Mouse (Mus musculus): ENCODE results near the gene Slc25a43.

Gene Slc25a43

DNA sequence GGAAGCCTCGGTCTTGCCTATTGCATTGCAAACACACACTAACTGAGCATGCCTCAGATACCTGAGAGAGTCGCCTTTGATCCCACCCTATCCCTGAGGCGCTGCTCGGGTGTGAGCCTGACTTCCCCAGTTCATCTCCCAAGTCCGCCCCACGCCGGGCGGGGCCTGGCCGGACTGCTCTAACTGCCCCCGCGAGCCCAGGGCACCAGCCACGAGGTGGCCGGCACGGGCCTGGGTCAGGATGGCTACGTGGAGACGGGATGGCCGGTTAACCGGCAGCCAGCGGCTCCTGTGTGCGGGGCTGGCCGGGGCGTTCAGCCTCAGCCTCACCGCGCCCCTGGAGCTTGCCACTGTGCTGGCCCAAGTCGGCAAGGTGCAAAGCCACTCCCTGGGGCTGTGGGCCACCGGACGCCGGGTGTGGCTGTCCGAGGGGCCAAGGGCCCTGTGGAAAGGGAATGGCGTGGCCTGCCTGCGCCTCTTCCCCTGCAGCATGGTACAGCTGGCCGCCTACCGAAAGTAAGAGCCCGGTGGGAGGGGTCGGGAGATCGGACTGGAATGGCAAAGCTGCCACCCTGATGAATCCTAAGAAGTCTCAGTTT, at the start of gene Slc25a43:
Gene Slc25a43, plus strand, starts transcription at position 157 of the 599 bp plus-strand sequence.
- DNase-seq (ENCODE audit: low spot score) = no peak

DNA sequence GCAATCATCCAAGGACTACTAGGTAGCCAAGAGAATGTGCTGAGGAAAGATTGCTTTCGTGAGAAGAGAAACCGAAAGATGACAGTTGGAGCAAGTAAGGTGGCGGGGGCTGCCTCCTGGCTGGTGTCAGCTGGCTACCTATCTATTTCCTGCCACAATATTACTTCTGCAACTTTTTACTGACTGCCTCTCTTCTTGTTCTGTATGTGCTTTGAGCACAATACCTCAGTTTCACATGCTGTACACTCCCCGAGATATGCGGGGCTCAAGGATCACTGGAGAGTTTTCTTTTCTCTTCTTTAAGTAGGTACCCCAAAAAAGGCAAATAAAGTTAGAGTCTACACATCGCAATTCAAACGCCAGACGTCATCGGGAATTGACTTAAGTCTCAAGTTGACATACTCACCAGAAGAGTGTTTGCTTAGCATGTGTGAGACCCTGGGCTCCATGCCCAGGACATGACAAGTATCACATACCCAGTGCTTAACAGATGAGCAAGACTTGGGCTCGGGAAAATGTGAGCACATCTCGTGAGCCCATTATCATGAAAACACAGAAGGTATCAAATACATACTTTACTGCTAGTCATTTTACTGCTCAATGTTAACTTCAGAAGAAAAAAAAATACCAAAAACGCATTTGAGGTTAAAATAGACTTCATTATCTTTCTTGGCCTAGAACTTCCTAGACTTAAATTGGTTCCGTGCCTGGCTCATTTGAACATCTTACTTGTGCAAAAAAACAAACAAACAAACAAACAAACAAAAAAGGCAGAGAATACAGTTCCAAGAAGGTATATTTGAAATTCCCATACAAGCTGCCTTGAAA, 3.1 kb upstream of the Slc25a43 start:
- DNase-seq (ENCODE audit: low spot score) = no peak

DNA sequence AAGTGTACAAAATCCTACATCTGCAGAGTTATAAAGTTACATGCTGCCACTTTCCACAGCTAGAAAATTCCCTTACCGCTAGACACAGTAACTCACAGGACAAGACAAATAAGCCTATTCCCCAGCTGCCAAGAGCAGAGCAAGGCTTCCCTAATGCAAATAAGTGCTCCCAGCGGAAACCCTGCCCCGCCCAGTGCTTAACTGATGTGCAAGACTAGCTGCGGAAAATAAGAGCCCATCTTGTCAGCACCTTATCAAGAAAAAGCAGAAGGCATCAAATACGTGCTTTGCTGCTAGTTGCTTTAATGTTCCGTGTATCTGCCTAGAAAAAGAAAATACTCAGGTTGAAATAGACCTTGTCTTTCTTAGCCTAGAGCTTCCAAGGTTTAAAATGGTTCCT, 2.2 kb upstream of the Slc25a43 start:
- no peak for DNase-seq (ENCODE audit: low spot score)

DNA sequence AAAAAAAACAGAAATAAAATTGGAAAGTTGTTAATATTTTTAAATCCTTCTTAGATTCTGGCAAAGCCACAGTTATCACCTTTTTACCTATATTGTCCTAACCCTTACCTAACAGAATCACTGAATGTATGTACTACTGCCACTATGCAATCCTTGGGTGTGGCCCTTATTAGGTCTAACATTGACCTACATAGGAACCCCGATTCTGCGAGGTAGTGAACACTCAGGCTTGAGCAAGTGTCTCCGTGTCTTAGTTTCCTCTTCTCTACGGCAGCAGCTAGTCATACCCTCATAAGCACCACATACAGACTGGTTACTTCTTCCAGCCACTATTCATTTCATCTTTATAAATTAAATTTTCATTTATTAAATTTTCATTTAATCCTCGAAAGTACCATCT, 715 bp upstream of the Slc25a43 start:
- DNase-seq (ENCODE audit: low spot score) = no peak

DNA sequence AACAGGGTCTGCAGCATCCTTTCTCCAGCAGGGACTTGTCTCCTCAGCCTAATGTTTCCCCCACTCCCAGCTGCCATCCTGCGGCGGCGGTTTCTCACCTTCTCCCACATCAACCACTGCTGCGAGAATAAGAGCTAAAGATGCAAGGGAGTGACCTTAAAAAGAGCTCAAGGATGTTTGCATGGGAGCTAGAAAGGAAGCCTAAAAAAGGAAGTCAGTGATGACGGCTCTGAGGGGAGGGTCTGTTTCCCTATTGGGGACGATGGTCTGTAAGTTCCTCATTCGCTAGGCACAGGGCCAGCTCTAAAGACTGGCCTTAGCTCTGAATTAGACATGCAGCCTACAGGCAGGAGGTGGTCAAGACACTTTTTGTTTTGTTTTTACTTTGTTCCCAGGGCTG, 1.3 kb downstream of the Slc25a43 start:
- no peak for DNase-seq (ENCODE audit: low spot score)

GRCm38 (mm10) chrX:36745333-36745732, 1.9 kb downstream of the Slc25a43 start:
- DNase-seq (ENCODE audit: low spot score) = no peak

GRCm38 (mm10) chrX:36746789-36747188, 3.3 kb downstream of the Slc25a43 start:
- no peak for DNase-seq (ENCODE audit: low spot score)

- no peak for DNase-seq (ENCODE audit: low spot score)
These were observed 5.1 kb downstream of the Slc25a43 start for GRCm38 (mm10) chrX:36748573-36748972.

GRCm38 (mm10) chrX:36749281-36749785, 5.9 kb downstream of the Slc25a43 start:
- DNase-seq (ENCODE audit: low spot score) = no peak

DNA sequence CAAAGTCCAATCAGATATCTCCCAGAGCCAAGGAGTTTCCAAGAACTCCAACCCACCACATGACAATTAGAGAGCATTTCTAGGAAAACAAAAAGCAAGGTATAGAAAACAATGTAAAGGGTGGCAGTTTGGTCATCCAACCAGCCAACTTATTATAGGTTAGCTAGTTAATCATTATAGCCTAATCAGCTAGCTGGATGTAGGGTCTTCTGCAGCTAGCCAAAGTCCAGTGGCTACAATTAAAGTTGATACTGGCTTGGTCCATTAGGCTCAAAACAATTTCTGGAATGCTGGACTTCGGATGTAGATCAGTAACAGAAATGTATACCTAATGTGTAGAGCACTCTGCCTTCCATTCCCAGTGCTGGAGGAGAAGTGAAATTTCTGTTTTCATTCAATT, 7.1 kb downstream of the Slc25a43 start:
- no peak for DNase-seq (ENCODE audit: low spot score)

- no peak for DNase-seq (ENCODE audit: low spot score)
These were observed 9.1 kb downstream of the Slc25a43 start for GRCm38 (mm10) chrX:36752586-36752985.

DNA sequence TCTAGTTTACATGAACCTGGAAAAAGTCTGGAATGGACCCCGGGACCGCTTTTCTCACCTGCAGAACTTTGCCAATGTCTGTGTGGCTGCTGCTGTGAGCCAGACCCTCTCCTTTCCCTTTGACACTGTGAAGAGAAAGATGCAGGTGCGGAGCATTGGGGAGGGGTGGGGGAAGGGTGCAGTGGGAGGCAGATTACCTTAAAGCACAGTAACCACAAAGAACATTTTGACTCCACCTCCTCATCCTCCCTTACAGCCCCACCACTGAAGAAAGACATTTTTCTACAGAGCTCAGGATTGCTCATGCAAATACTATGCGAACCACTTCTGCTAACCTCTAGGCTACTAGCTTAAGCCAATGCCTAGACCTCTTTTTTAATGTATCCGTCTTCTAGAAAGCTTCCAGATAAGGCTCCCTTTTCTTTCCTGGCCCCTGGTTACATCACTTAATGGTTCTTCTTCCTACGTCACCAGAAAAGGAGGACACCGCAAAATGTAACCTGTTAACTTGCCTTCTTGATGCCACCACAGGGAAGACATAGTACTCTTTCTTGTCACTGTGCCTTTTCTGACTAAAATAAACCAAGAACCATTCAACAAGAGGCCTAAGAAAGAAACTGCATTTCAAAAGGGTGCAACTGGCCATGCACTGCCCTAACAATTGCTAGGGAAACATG, 14.5 kb downstream of the Slc25a43 start:
- no peak for DNase-seq (ENCODE audit: low spot score)

DNA sequence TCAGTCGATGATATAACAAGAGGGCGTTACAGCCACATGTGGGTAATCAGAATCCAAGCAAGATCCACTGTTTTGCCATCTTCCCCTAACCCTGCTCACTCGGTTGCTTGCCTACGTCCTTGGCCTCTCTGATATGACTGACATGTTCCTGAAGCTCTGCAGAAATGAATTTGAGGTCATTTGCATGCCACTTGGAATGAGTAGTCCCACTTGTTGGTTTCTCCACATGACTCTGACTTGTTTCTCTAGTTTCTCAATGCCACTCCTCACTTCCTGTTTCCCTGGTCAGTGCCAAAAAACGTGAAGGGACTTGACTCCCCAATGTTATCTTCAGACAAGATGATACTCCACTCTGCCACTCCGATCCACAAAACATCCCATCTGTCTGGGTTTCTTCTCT, 15.1 kb downstream of the Slc25a43 start:
- DNase-seq (ENCODE audit: low spot score) = no peak

DNA sequence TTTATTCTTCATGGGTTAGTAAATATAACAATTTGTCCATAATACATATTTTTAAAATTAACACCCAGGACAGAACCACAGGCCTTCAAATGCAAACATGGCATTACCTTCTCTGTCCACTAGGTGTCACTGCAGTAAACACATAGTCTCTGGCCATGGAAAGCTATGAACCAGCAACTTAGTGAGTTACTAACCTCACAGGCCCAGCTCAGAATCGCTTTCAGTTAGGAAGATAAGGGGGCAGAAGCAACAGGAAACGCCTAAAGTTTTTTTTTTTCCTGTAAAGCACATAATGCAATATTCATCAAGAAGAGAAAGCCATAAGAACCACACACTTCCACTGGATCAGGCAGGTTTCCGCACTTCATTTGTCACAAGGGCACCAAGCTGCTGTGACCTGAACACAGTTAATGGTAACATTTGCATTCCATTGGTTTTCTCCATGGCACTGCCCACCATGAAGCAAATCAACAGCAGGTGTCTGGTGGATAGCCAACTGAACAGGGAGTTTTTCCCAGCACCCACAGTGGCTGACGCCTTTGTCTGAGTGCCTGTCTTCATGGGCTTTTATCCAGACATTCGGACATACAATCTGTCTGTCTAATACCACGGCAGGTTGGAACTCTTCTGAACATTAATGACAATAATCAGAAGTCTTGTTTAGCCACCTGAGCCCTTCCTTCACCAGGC, 17.6 kb downstream of the Slc25a43 start:
- DNase-seq (ENCODE audit: low spot score) = peak; percentile 56

- DNase-seq (ENCODE audit: low spot score) = no peak
These were observed 18.8 kb downstream of the Slc25a43 start for GRCm38 (mm10) chrX:36762289-36762688.

- DNase-seq (ENCODE audit: low spot score) = no peak
These were observed 19.4 kb downstream of the Slc25a43 start for GRCm38 (mm10) chrX:36762894-36763293.

DNA sequence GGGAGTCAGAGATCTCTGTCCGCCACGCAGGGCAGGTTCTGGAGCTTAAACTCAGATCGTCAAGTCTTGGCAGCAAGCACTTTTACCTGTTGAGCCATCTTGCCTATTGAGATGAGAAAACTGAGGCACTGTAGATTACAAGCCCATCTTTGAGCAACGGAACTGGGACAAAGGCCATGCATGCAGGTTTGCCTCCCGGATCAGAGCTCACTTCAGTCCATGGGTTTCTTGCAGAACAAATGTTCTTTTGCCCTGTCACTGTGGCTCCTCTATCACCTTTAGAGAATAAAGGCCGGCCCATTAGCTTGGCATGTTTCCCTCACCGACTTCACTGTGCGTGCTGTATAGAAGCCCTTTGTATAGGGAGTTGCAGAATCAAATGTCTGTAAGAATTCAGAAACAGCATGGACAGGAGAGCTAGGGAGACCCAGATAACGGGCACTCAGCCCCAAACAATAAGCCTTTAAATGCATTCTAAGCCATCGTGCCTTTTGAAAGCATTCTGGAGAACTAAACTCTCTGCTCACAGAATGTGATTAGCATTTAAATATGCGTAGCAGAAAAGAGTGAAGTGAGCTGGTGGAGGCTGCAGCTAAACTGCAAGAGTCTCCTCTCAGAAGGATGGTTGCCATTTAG, 20.0 kb downstream of the Slc25a43 start:
- no peak for DNase-seq (ENCODE audit: low spot score)

GRCm38 (mm10) chrX:36763934-36764317, 20.5 kb downstream of the Slc25a43 start:
- DNase-seq (ENCODE audit: low spot score) = no peak

DNA sequence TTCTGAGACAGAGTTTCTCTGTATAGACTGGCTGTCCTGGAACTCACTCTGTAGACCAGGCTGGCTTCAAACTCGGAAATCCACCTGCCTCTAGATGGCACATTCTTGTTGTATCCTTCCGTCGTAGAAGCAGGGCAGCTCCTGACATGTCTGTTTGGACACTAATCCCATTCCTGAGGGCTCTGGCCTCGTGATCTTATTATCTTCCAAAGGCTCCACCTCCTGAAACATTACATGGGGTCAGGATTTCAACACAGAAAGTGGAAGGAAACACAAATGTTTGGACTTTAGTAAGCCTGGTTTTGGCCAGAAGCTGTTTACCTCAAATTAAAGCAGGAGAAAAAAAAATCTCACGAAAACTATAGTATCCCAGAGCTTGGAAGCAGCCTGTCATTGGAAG, 23.9 kb downstream of the Slc25a43 start:
- no peak for DNase-seq (ENCODE audit: low spot score)

GRCm38 (mm10) chrX:36772591-36772990, 29.1 kb downstream of the Slc25a43 start:
- no peak for DNase-seq (ENCODE audit: low spot score)

GRCm38 (mm10) chrX:36775520-36775919, 32.1 kb downstream of the Slc25a43 start:
- no peak for DNase-seq (ENCODE audit: low spot score)

DNA sequence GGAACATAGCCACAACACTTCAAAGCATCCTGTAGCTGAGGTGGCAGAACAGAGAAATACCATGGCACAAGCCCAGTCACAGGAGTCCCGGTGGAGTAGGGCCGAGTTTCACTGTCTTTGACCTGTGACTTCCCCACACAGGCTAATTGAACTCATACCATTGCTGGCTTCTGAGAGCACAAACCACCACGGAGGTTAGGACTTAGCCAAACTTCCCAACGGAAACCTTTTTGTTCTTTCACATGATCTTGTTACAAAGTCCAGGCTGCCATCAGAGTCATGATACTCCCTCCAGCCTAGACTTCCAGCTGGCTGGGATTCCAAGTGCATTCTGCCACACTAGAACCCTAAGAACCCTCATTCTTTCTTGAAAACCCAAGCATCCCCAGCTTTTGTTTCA, 34.2 kb downstream of the Slc25a43 start:
- no peak for DNase-seq (ENCODE audit: low spot score)
